Mouse (Mus musculus): Measurements from ENCODE around the gene 1700013H16Rik.

DNA sequence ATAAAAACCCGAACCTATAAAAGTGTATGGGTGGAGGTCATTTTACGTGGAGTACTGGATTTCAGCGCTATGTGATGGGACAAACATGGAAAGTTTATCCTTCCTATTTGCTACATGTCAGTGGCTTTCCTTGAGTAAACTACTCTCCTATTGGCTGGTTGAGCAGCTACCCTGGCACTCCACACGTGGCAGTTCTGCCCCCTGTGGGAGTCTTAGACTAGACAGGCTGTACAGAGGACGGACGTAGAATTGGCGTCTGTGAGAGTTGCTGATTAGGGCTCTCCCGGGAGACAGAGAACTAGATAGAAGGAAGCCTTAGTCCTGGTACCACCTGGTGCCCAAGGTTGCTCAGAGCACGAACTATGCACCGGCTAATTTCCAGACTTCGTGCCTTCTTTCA lies 33.0 kb downstream of the 1700013H16Rik start, which contains the start of gene 4930502E18Rik:
- TF ChIP-seq POLR2A (IDR thresholded peaks at IDR 0.05; ENCODE audit: control insufficient read depth, low read depth, low read length) (no peak), CTCF (IDR thresholded peaks at IDR 0.05; ENCODE audit: control insufficient read depth, insufficient read depth, insufficient replicate concordance, low read depth, low read length) (no peak)

Measured in testis, adult 2 months (tissue).